Mouse (Mus musculus) liver, embryonic 14.5 days (tissue): ENCODE results near the gene Apbb2. TPM values are rescaled to one million over a fixed set of nuclear protein-coding genes. Genes with fewer than 3 reads are reported as not detected.
A peak's percentile ranks its signal among the peaks of the same experiment; 100 is the strongest.

Experiments
- ATAC-seq: fragments of 200-750 bp; cut with Nextera tagmentation; 2 replicates; pipeline ENCODE4 v1.8.0; 2017; ENCODE audit warnings: moderate number of reproducible peaks, mild to moderate bottlenecking, moderate library complexity; ENCODE audit not compliant: insufficient read depth
- DNase-seq, 3 experiments: peaks; one replicate each; pipeline ENCODE4 v3.0.0-alpha.2; 2012 to 2013; ENCODE audit warnings: low read depth in 3 of 3, low spot score in 3 of 3
- H3K27ac ChIP-seq: fragments of 300-500 bp; sonication (generic); 2 replicates; pipeline ENCODE4 v1.5.1; 2014; ENCODE audit warnings: moderate library complexity, mild to moderate bottlenecking, control low read depth, inconsistent platforms
- H3K27me3 ChIP-seq: fragments of 300-500 bp; sonication (generic); 2 replicates; pipeline ENCODE4 v1.6.1; 2014; ENCODE audit warnings: mild to moderate bottlenecking, low read length, moderate library complexity; ENCODE audit not compliant: control insufficient read depth, insufficient read depth
- H3K36me3 ChIP-seq: fragments of 300-500 bp; sonication (generic); replicated peaks from 2 replicates; pipeline ENCODE4 v1.6.1; 2014; ENCODE audit warnings: low read depth; ENCODE audit not compliant: control insufficient read depth, insufficient read depth
- H3K4me1 ChIP-seq, 2 experiments: fragments of 200-500 bp in 1 of 2; fragments of 300-500 bp in 1 of 2; sonication (generic) in 1 of 2; replicated peaks; 2 replicates each; pipeline ENCODE4 v1.6.1; 2012 to 2014; ENCODE audit warnings: antibody characterized with exemption in 1 of 2, inconsistent platforms in 1 of 2, low read length in 1 of 2; ENCODE audit not compliant: control insufficient read depth in 2 of 2, insufficient read depth in 2 of 2
- H3K4me2 ChIP-seq: fragments of 300-500 bp; sonication (generic); 2 replicates; pipeline ENCODE4 v1.6.1; 2014; ENCODE audit warnings: low read depth, mild to moderate bottlenecking, control low read depth, moderate library complexity
- H3K4me3 ChIP-seq, 2 experiments: fragments of 200-500 bp in 1 of 2; fragments of 300-500 bp in 1 of 2; sonication (generic) in 1 of 2; 2 replicates each; pipeline ENCODE4 v1.5.1; 2012 to 2014; ENCODE audit warnings: low read depth in 2 of 2, low read length in 2 of 2, mild to moderate bottlenecking in 2 of 2, control low read depth in 1 of 2, inconsistent platforms in 1 of 2, moderate library complexity in 1 of 2; ENCODE audit not compliant: insufficient read depth in 1 of 2
- H3K9ac ChIP-seq: fragments of 300-500 bp; sonication (generic); replicated peaks from 2 replicates; pipeline ENCODE4 v1.6.1; 2014; ENCODE audit warnings: mild to moderate bottlenecking, control low read depth, moderate library complexity
- H3K9me3 ChIP-seq: fragments of 300-500 bp; sonication (generic); 2 replicates; pipeline ENCODE4 v1.6.1; 2016; ENCODE audit warnings: low read length, mixed read lengths; ENCODE audit not compliant: control insufficient read depth
- CTCF ChIP-seq: IDR thresholded peaks from 2 replicates; pipeline ENCODE4 v1.5.1; 2016; ENCODE audit warnings: antibody characterized with exemption, low read depth, control low read depth
- EP300 ChIP-seq: IDR thresholded peaks from 2 replicates; pipeline ENCODE4 v1.6.1; 2016; ENCODE audit warnings: antibody characterized with exemption, low read depth
- WGBS: fragments of 180-500 bp; shearing (Covaris S2); extraction: QIAGEN DNeasy Blood & Tissue Kit; methylation state at CpG from one replicate; pipeline ENCODE4 v1.1.7; 2014; ENCODE audit not compliant: insufficient replicate concordance; 5-methylcytosine and 5-hydroxymethylcytosine counted together
- polyA plus RNA-seq, 2 experiments: library from polyadenylated mRNA; depleted of rRNA in 1 of 2; stranded (reverse) in 1 of 2; unstranded in 1 of 2; fragments of >200 nt; fragmentation: Nextera tagmentation in 1 of 2; extraction: Ambion mirVana in 1 of 2; gene quantifications; 2 replicates each; pipeline versions ENCODE4 v1.2.1 to v1.2.3; 2012 to 2014

The Apbb2 gene
- polyA plus RNA-seq, 2 experiments = 0.92 to 2.8 TPM

DNA sequence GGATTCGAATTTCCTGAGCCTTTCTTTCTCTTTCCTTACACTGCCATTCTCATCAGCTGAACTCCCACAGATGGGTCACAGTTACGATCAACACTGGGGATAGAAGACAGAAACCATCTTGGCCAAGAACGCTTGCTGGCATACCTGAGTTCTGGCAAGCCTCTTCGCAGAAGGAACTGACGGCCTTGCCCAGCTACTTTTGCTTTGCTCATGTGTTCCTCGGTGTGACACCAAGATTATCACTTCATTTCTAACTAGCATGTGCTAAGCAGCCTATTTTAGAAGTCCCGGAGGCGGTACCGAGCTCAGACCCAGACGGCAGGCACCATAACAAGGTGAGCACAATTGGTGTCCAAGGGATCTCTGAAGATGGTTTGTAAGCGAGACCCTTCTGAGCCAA, 12.9 kb downstream of the Apbb2 start:
- Histone ChIP-seq H3K4me3 (no peak overlapping the region), H3K27ac (no peak overlapping the region), H3K36me3 (no peaks in the 10 kb centered on the region), H3K9ac (no peak overlapping the region), H3K27me3 (no peaks in the 10 kb centered on the region), H3K4me2 (no peak overlapping the region), H3K4me1 (peaks cover 0 to 3% of the 10 kb centered on the region in 2 experiments; a peak in 2 of 4 replicates), H3K9me3 (no peaks in the 10 kb centered on the region)
- ATAC-seq (no peak), DNase-seq (no peak)
- 65% methylated on average over 11 of the region's 11 CpGs for WGBS
- TF ChIP-seq CTCF (no peak), EP300 (no peak)

DNA sequence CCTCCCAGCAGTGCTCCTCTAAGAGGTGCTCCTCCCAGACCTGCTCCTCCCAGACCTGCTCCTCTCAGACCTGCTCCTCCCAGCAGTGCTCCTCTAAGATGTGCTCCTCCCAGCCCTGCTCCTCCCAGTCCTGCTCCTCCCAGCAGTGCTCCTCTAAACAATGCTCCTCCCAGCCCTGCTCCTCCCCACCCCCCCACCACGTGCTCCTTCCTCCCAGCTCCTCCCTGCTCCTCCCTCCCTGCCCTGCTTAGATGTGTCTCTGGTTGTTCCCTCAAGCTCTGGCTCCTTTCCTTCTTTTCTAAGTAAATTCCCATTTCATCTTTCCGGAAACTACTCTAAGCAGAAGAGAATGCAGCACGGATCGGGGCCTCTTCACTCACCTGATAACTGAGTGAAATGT, 14.2 kb downstream of the Apbb2 start:
- WGBS = 61% methylated on average over 4 of the region's 4 CpGs
- H3K4me2 ChIP-seq = no peak overlapping the region
- no peak overlapping the region for H3K9ac ChIP-seq
- peaks cover 0 to 3% of the 10 kb centered on the region in 2 experiments; a peak in 1 of 4 replicates for H3K4me1 ChIP-seq
- TF ChIP-seq EP300 = no peak
- no peak for TF ChIP-seq CTCF
- ATAC-seq (no peak), DNase-seq (no peak)
- no peak overlapping the region for H3K4me3 ChIP-seq
- H3K36me3 ChIP-seq = no peaks in the 10 kb centered on the region
- no peaks in the 10 kb centered on the region for H3K27me3 ChIP-seq
- H3K9me3 ChIP-seq = no peaks in the 10 kb centered on the region
- H3K27ac ChIP-seq = no peak overlapping the region

DNA sequence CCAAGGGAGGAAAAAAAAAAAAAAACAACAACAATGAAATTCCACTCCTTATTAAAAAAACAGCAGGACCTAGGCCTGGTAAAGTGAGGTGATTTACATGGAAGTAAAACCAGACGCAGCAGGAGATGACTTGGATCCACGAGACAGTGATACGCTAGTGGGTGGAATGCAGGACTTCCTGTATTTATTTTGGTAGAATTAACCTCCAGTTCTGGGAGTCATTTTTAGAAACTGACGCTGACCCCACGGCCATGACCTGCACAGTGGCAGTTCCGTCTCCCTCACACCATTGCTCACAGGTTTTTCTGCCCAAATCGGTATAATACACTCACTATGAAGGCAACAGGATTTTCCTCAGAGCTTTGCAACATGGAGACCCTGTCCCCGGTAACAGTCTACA, 14.8 kb downstream of the Apbb2 start:
- Histone ChIP-seq H3K9me3 (no peaks in the 10 kb centered on the region), H3K4me1 (peaks cover 0 to 3% of the 10 kb centered on the region in 2 experiments; a peak in 1 of 4 replicates), H3K36me3 (no peaks in the 10 kb centered on the region), H3K9ac (no peak overlapping the region), H3K27me3 (no peaks in the 10 kb centered on the region), H3K4me3 (no peak overlapping the region), H3K27ac (no peak overlapping the region), H3K4me2 (no peak overlapping the region)
- DNase-seq = no peak
- ATAC-seq = no peak
- TF ChIP-seq CTCF = no peak
- no peak for TF ChIP-seq EP300
- WGBS = 27% methylated on average over 8 of the region's 8 CpGs

GRCm38 (mm10) chr5:66603223-66603622, 15.4 kb downstream of the Apbb2 start:
- Histone ChIP-seq H3K36me3 (no peaks in the 10 kb centered on the region), H3K4me1 (peaks cover 0 to 3% of the 10 kb centered on the region in 2 experiments; a peak in 1 of 4 replicates), H3K27ac (no peak overlapping the region), H3K9me3 (no peaks in the 10 kb centered on the region), H3K4me3 (no peak overlapping the region), H3K27me3 (no peaks in the 10 kb centered on the region), H3K4me2 (no peak overlapping the region), H3K9ac (no peak overlapping the region)
- DNase-seq (no peak), ATAC-seq (no peak)
- WGBS = 36% methylated on average over 7 of the region's 7 CpGs
- TF ChIP-seq CTCF (no peak), EP300 (no peak)

DNA sequence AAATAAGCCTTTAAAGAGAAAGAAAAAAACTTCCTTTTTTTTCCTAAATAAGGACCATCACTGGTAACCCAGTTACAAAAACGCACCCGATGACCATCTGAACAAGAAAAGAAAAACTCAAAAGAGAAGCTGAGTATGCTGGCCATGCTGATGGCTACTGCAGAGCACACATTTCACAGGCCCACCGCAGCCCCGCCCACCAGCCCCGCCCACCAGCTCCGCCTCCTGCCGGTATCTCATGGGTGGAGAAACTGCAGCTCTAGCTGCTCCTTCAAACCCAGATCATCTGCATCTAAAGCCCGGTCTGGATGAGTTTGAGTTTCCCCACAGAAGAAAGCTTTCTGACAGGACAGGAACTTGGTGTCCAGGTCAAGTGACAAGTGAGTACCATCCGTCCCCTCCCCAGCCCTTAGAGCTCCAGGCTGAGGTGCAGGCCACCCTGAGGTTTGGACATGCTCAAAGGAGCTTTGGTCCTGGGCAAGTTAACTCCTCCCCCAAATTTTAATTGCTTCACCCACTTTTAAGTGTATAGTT, 16.2 kb downstream of the Apbb2 start:
- no peak for ATAC-seq
- no peak overlapping the region for H3K27ac ChIP-seq
- whole genome bisulfite sequencing = 8% methylated on average over 9 of the region's 9 CpGs
- no peaks in the 10 kb centered on the region for H3K36me3 ChIP-seq
- no peak overlapping the region for H3K9ac ChIP-seq
- no peak overlapping the region for H3K4me2 ChIP-seq
- peaks cover 0 to 3% of the 10 kb centered on the region in 2 experiments; a peak in 1 of 4 replicates for H3K4me1 ChIP-seq
- no peak overlapping the region for H3K4me3 ChIP-seq
- H3K27me3 ChIP-seq = no peaks in the 10 kb centered on the region
- H3K9me3 ChIP-seq = no peaks in the 10 kb centered on the region
- DNase-seq = no peak
- TF ChIP-seq CTCF (0 out of 2 replicates have a peak, but pooled peaks have one; percentile 3), EP300 (no peak)
